Mouse (Mus musculus): ENCODE measurements around the gene Pex6.
"Not testable (repeated sequence)": the region's sequence is repeated elsewhere in the genome, so short reads cannot be mapped to it uniquely, and the experiment has no call there.

The Pex6 gene

DNA sequence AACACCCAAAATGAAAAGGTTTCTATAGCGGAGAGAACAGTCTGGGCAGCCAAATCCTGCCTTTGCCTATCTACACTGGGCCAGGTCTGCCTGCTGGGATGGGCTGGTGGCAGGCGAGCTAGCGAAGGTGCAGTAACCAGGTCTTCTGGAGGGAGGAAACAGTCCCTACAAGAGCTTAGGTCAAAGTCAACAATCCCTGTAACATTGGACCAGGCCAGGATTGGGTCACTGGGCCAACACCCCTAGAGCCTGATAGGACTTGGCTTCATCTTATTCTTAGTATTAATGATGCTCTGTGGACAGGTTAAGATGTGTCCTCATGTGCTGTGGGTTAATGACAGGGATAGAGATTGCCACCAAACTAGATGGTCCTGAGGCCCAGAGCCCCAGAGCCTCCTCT lies 22.8 kb downstream of the Pex6 start:
- no peak for DNase-seq (ENCODE audit: extremely low spot score, low spot score)

DNA sequence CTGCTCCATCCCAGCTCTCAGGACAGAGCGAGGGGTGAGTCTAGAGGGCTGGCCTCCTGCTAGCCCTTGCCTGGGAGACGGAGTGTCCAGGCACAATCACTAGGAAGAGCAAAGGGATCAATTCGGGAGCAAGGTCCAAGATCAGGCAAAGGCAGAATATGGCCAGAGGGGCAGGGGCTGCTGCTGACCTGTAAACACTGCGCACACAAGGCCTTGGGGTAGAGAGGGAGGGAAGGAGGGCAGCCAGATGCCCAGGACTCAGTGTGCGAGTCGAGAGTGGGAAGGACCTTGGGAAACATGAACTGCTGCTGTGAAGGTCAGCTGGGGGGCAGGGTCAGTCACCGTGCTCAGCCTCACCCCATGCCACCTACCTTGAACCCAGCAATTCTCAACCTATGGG lies 24.0 kb downstream of the Pex6 start:
- DNase-seq (ENCODE audit: extremely low spot score, low spot score), result no peak

- peak; percentile 33 for DNase-seq (ENCODE audit: extremely low spot score, low spot score)
Measured at GRCm38 (mm10) chr17:46736160-46736559, 24.9 kb downstream of the Pex6 start.

GRCm38 (mm10) chr17:46741305-46741704 lies 30.0 kb downstream of the Pex6 start:
- no peak for DNase-seq (ENCODE audit: extremely low spot score, low spot score)

- no peak for DNase-seq (ENCODE audit: extremely low spot score, low spot score)
Measured at GRCm38 (mm10) chr17:46742986-46743385, 31.7 kb downstream of the Pex6 start.

GRCm38 (mm10) chr17:46745506-46745905 lies 34.2 kb downstream of the Pex6 start:
- DNase-seq (ENCODE audit: extremely low spot score, low spot score), result no peak

DNA sequence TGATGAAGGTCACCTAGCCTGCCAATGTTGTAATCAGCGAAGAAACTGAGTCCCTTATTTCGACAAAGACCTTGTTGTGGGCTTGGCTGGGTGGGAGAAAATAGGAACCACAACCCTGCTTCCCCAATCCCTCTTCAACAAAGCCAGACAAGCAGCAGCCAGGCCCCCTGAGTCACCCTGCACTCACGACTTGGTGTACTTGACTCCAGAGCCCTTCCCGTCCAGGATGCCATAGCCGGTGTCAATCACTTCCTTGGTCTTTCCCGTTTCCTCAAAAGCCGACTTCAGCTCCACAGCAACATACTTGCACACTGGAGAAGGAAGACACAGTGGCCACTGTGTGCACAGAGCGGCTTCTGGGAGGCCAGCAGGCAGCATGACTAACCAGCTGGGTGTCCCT lies 36.0 kb downstream of the Pex6 start:
- no peak for DNase-seq (ENCODE audit: extremely low spot score, low spot score)

DNA sequence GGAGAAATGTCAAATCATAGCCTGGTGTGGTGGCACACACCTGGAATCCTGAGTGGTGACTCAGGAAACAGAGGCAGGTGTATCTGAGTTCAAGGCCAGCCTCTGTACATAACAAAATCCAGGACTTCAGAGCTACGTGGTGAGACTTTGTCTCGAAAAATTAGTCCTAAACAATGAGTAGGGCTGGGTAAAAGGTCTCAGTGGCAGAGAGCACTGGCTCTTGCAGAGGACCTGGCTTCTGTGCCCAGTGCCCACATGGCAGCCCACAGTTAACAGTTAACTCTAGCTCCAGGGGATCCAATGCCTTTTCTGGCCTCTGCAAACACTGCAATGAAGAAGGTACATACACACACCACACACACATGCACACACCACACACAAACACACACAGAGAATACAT lies 36.5 kb downstream of the Pex6 start:
- no peak for DNase-seq (ENCODE audit: extremely low spot score, low spot score)

- DNase-seq (ENCODE audit: extremely low spot score, low spot score), result no peak
Measured at GRCm38 (mm10) chr17:46749282-46749681, 38.0 kb downstream of the Pex6 start.

DNA sequence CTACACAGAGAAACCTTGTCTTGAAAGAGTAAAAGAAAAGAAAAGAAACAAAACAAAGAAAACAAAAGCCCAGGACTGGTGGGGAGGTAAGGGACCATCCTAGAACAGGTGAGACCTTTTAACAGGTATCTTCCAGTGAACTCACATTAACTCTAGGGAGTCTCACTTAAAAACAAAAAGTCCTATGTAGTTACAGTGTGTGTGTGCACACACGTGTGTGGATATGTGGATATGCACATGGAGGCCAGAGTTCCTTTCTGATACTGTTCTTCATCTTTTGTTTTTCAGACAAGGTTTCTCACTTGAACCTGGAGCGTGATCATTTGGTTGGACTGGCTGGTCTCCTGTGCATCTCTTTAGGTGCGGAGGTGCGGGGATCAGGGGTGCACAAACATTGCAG lies 39.3 kb downstream of the Pex6 start:
- no peak for DNase-seq (ENCODE audit: extremely low spot score, low spot score)

- DNase-seq (ENCODE audit: extremely low spot score, low spot score), result no peak
Measured at GRCm38 (mm10) chr17:46751056-46751793, 40.0 kb downstream of the Pex6 start.

- peak; percentile 99 for DNase-seq (ENCODE audit: extremely low spot score, low spot score)
Measured at GRCm38 (mm10) chr17:46751794-46752556, 40.7 kb downstream of the Pex6 start, which contains the start of gene Cnpy3. Cnpy3 (minus strand) TSS chr17:46752214.

- no peak for DNase-seq (ENCODE audit: extremely low spot score, low spot score)
Measured at GRCm38 (mm10) chr17:46758753-46759152, 47.5 kb downstream of the Pex6 start.

DNA sequence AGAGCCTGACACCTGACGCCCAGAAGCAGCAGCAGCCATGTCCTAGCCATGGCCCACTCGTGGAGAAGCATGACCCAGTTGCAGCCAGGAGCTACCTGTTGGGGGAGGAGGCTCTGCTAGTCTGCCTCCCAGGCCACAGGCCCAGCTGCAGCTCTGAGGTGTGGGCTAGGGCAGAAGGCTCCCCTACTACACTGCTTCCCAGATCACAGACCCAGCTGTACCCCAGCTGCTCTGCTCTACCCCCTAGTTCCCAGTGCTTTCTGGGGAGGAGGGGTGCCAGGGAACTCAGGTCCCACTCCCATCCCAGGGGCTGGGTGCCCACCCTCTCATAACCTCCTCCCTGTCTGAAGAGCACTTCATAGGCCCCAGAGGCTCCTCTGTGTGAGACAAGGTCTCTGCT lies 52.3 kb downstream of the Pex6 start, which contains the start of gene Ptcra:
Gene Ptcra, minus strand, starts transcription at position 169 of the 400 bp plus-strand sequence.
- no peak for DNase-seq (ENCODE audit: extremely low spot score, low spot score)

DNA sequence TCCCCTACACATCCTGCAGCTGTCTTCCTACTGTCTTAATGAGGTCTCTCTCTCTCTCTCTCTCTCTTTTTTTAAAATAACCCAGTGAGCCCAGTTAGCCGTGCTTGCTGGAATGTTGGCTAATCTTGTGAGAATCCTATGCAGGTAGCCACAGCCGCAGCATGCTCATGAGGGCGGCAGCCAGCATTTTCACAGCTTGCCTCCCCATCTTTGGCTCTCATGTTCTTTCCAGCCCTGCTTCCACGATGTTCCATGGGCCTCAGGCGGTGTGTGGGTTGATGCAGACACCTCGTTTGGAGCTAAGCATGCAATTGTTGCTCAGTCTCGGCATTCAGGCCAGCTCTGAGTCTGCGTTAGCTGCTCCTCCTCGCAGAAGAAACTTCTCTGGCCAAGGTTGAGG lies 53.7 kb downstream of the Pex6 start:
- DNase-seq (ENCODE audit: extremely low spot score, low spot score), result not testable (repeated sequence)

GRCm38 (mm10) chr17:46767868-46768267 lies 56.6 kb downstream of the Pex6 start:
- DNase-seq (ENCODE audit: extremely low spot score, low spot score), result no peak

GRCm38 (mm10) chr17:46770546-46770945 lies 59.3 kb downstream of the Pex6 start:
- no peak for DNase-seq (ENCODE audit: extremely low spot score, low spot score)

DNA sequence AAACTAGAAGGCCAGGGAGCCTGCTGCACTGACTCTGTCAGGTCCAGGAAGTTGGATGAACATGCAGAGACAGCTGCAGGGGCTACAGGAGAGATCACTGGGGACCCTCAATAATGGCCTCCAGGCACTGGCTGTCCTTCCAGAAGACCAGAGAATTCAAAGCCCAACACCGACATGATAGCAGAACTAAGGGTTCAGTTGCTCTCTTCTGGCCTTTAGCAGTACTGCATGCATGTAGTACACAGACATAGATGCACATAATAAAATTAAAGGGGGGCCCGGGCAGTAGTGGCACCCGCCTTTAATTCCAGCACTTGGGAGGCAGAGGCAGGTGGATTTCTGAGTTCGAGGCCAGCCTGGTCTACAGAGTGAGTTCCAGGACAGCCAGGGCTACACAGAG lies 59.8 kb downstream of the Pex6 start:
- no peak for DNase-seq (ENCODE audit: extremely low spot score, low spot score)

DNA sequence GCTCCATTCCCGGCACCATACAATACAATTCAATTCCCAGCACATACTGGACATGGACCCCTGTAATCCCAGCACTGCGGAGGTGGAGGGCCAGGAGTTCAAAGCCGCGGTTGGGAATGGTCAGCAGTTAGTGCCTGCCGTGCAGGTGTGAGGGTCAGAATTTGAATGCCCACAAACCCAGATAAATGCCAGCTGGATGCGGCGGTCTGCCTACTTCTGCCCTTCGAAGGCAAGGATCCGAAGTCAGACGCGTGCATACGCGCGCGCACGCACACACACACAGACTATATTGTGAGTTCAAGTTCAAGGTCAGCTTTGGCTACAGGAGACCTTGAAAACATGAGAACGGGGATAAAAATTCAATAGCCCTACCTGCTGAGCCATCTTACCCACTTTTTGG lies 60.4 kb downstream of the Pex6 start:
- DNase-seq (ENCODE audit: extremely low spot score, low spot score), result no peak

DNA sequence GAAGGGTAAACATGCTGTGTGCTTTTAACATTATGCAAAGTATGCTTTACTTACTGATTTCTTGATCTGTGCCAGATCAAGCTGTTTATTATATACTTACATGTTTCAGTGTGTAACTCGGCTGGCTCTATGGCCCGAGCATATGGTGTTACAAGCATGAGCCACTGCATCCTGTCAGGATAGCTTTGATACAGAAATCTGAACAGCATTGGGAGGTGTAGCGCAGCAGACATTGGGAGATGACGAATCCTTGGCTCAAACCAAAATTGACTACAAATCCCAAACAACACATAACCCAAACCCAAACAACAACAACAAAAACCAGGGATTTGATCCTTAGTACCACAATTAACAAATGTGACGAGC lies 60.8 kb downstream of the Pex6 start:
- no peak for DNase-seq (ENCODE audit: extremely low spot score, low spot score)

- DNase-seq (ENCODE audit: extremely low spot score, low spot score), result peak; percentile 93
Measured at GRCm38 (mm10) chr17:46772404-46773277, 61.4 kb downstream of the Pex6 start, which contains the start of gene 2310039H08Rik. 2310039H08Rik (plus strand) TSS chr17:46772635.
